Mouse (Mus musculus) MEL (cell line): Measurements from ENCODE around the gene Dnaja2.

Experiments
- BHLHE40 ChIP-seq: IDR thresholded peaks from 2 replicates; pipeline ENCODE4 v1.6.1; 2012; ENCODE audit warnings: low read depth, mild to moderate bottlenecking, inconsistent platforms, low read length, improper control_type of control experiment, borderline replicate concordance
- CTCF ChIP-seq, 3 experiments: IDR thresholded peaks in 2 of 3; conservative IDR thresholded peaks in 1 of 3; 2 replicates each; pipeline ENCODE4 v1.5.1; 2011 to 2012; ENCODE audit warnings: low read length in 3 of 3, low read depth in 2 of 3, mild to moderate bottlenecking in 2 of 3, improper control_type of control experiment in 1 of 3, inconsistent platforms in 1 of 3, mixed read lengths in 1 of 3, moderate library complexity in 1 of 3; ENCODE audit not compliant: control insufficient read depth in 1 of 3, insufficient read depth in 1 of 3, poor library complexity in 1 of 3, severe bottlenecking in 1 of 3
- E2F4 ChIP-seq: IDR thresholded peaks from 2 replicates; pipeline ENCODE4 v1.6.1; 2011; ENCODE audit warnings: low read depth, low read length, improper control_type of control experiment, borderline replicate concordance
- EP300 ChIP-seq, 2 experiments: IDR thresholded peaks; 2 replicates each; pipeline ENCODE4 v1.6.1; 2011; ENCODE audit warnings: improper control_type of control experiment in 2 of 2, low read length in 2 of 2, low read depth in 1 of 2, mild to moderate bottlenecking in 1 of 2
- ETS1 ChIP-seq: IDR thresholded peaks from 2 replicates; pipeline ENCODE4 v1.6.1; 2012; ENCODE audit warnings: low read depth, mild to moderate bottlenecking, inconsistent platforms, low read length, improper control_type of control experiment, moderate library complexity
- GABPA ChIP-seq: IDR thresholded peaks from 2 replicates; pipeline ENCODE4 v1.6.1; 2012; ENCODE audit warnings: low read depth, mild to moderate bottlenecking, inconsistent platforms, low read length, improper control_type of control experiment, moderate library complexity
- HCFC1 ChIP-seq: IDR thresholded peaks from 2 replicates; pipeline ENCODE4 v1.6.1; 2012; ENCODE audit warnings: low read depth, mild to moderate bottlenecking, inconsistent platforms, low read length, improper control_type of control experiment, moderate library complexity
- MAX ChIP-seq: IDR thresholded peaks from 2 replicates; pipeline ENCODE4 v1.6.1; 2011; ENCODE audit warnings: low read length, improper control_type of control experiment
- MAZ ChIP-seq: IDR thresholded peaks from 2 replicates; pipeline ENCODE4 v1.6.1; 2012; ENCODE audit warnings: low read depth, mild to moderate bottlenecking, inconsistent platforms, low read length, improper control_type of control experiment
- MEF2A ChIP-seq: IDR thresholded peaks from 2 replicates; pipeline ENCODE4 v1.6.1; 2014; ENCODE audit warnings: low read depth, mild to moderate bottlenecking, inconsistent platforms, low read length, improper control_type of control experiment; ENCODE audit not compliant: poor library complexity, insufficient replicate concordance, severe bottlenecking; ENCODE audit errors: extremely low read depth
- MYB ChIP-seq: IDR thresholded peaks from 2 replicates; pipeline ENCODE4 v1.6.1; 2011; ENCODE audit warnings: mild to moderate bottlenecking, low read depth, low read length, improper control_type of control experiment
- USF2 ChIP-seq, 2 experiments: IDR thresholded peaks; 2 replicates each; pipeline ENCODE4 v1.6.1; 2011 to 2012; ENCODE audit warnings: improper control_type of control experiment in 2 of 2, low read length in 2 of 2, borderline replicate concordance in 1 of 2, inconsistent platforms in 1 of 2, low read depth in 1 of 2, mild to moderate bottlenecking in 1 of 2; ENCODE audit not compliant: insufficient read depth in 1 of 2

- no peak for TF ChIP-seq CTCF (IDR thresholded peaks at IDR 0.05 in 2 of 3, conservative IDR thresholded peaks at IDR 0.05 in 1 of 3; ENCODE audit: control insufficient read depth in 1 of 3, insufficient read depth in 1 of 3, low read depth in 2 of 3, low read length in 3 of 3, poor library complexity in 1 of 3, severe bottlenecking in 1 of 3)
- TF ChIP-seq MEF2A, result no peak
- TF ChIP-seq ETS1, result no peak
- no peak for TF ChIP-seq MAX
- no peak for TF ChIP-seq BHLHE40
- TF ChIP-seq GABPA, result no peak
- TF ChIP-seq EP300 (IDR thresholded peaks at IDR 0.05; ENCODE audit: low read depth in 1 of 2, low read length in 2 of 2), result no peak
- no peak for TF ChIP-seq HCFC1
- no peak for TF ChIP-seq MAZ
- no peak for TF ChIP-seq MYB
- TF ChIP-seq USF2 (IDR thresholded peaks at IDR 0.05; ENCODE audit: borderline replicate concordance in 1 of 2, insufficient read depth in 1 of 2, low read depth in 1 of 2, low read length in 2 of 2), result no peak
- TF ChIP-seq E2F4, result no peak
Measured at GRCm38 (mm10) chr8:85573972-85574496, 18.9 kb upstream of the Dnaja2 start.
